Mouse (Mus musculus) midbrain, postnatal 0 days (tissue): ENCODE results near the gene Exoc4. TPM values are rescaled to one million over a fixed set of nuclear protein-coding genes. Genes with fewer than 3 reads are reported as not detected.

Experiments
- ATAC-seq: fragments of 200-750 bp; cut with Nextera tagmentation; 2 replicates; pipeline ENCODE4 v1.8.0; 2017; ENCODE audit warnings: moderate number of reproducible peaks, mild to moderate bottlenecking, moderate TSS enrichment, moderate library complexity; ENCODE audit not compliant: low FRiP score
- DNase-seq: peaks from one replicate; pipeline ENCODE4 v3.0.0-alpha.2; 2015; ENCODE audit warnings: low spot score
- H3K27ac ChIP-seq: fragments of 300-500 bp; sonication (generic); 2 replicates; pipeline ENCODE4 v1.5.1; 2014; ENCODE audit warnings: low read depth, mild to moderate bottlenecking, low read length, mixed read lengths
- H3K27me3 ChIP-seq: fragments of 300-500 bp; sonication (generic); 2 replicates; pipeline ENCODE4 v1.6.1; 2014; ENCODE audit warnings: low read length, control low read depth, mixed read lengths; ENCODE audit not compliant: insufficient read depth
- H3K36me3 ChIP-seq: fragments of 300-500 bp; sonication (generic); 2 replicates; pipeline ENCODE4 v1.6.1; 2014; ENCODE audit warnings: low read length, control low read depth, mixed read lengths; ENCODE audit not compliant: insufficient read depth
- H3K4me1 ChIP-seq: fragments of 300-500 bp; sonication (generic); 2 replicates; pipeline ENCODE4 v1.6.1; 2014; ENCODE audit warnings: mild to moderate bottlenecking, control low read depth, antibody characterized with exemption, low read length, mixed read lengths; ENCODE audit not compliant: insufficient read depth
- H3K4me2 ChIP-seq: fragments of 300-500 bp; sonication (generic); 2 replicates; pipeline ENCODE4 v1.6.1; 2014; ENCODE audit warnings: low read depth, mild to moderate bottlenecking, low read length, mixed read lengths; ENCODE audit not compliant: poor library complexity, severe bottlenecking
- H3K4me3 ChIP-seq: fragments of 300-500 bp; sonication (generic); 2 replicates; pipeline ENCODE4 v1.5.1; 2014; ENCODE audit warnings: low read depth, mild to moderate bottlenecking, low read length, moderate library complexity
- H3K9ac ChIP-seq: fragments of 300-500 bp; sonication (generic); replicated peaks from 2 replicates; pipeline ENCODE4 v1.6.1; 2014; ENCODE audit warnings: mild to moderate bottlenecking, low read length, moderate library complexity, mixed read lengths; ENCODE audit not compliant: poor library complexity, severe bottlenecking
- H3K9me3 ChIP-seq: fragments of 300-500 bp; sonication (generic); 2 replicates; pipeline ENCODE4 v1.6.1; 2016; ENCODE audit warnings: low read length, control low read depth
- CTCF ChIP-seq: IDR thresholded peaks from 2 replicates; pipeline ENCODE4 v1.5.1; 2016; ENCODE audit warnings: antibody characterized with exemption, mild to moderate bottlenecking
- WGBS: fragments of 180-500 bp; shearing (Covaris S2); extraction: QIAGEN DNeasy Blood & Tissue Kit; methylation state at CpG from one replicate; pipeline ENCODE4 v1.1.7; 2014; 5-methylcytosine and 5-hydroxymethylcytosine counted together
- polyA plus RNA-seq: library from polyadenylated mRNA; unstranded; fragments of >200 nt; fragmentation: Nextera tagmentation; extraction: Ambion mirVana; gene quantifications from 2 replicates; pipeline ENCODE4 v1.2.1, GENCODE M21; 2015
- total RNA-seq: library from RNA; depleted of rRNA; stranded (reverse); fragments of >200 nt; gene quantifications from 2 replicates; pipeline ENCODE4 v1.2.3, GENCODE M21; 2014

Exoc4 gene
- total and polyA plus RNA-seq, 2 experiments from 2014 or later = 29.5 to 72.5 TPM

GRCm38 (mm10) chr6:33322849-33323248 is 74.0 kb downstream of the Exoc4 start:
- no peaks in the 10 kb centered on the region for H3K4me1 ChIP-seq
- H3K36me3 ChIP-seq = no peaks in the 10 kb centered on the region
- H3K9me3 ChIP-seq = no peaks in the 10 kb centered on the region
- no peak overlapping the region for H3K9ac ChIP-seq
- DNase-seq (no peak), ATAC-seq (no peak)
- H3K27me3 ChIP-seq = no peaks in the 10 kb centered on the region
- no peak overlapping the region for H3K4me3 ChIP-seq
- WGBS = 86% methylated on average over 3 of the region's 3 CpGs
- no peak overlapping the region for H3K27ac ChIP-seq
- TF ChIP-seq CTCF = no peak
- no peak overlapping the region for H3K4me2 ChIP-seq

- ATAC-seq (no peak), DNase-seq (no peak)
- Histone ChIP-seq H3K9me3 (no peaks in the 10 kb centered on the region), H3K9ac (no peak overlapping the region), H3K4me2 (no peak overlapping the region), H3K27ac (no peak overlapping the region), H3K27me3 (no peaks in the 10 kb centered on the region), H3K4me3 (no peak overlapping the region), H3K4me1 (no peaks in the 10 kb centered on the region), H3K36me3 (no peaks in the 10 kb centered on the region)
- TF ChIP-seq CTCF = no peak
- 82% methylated on average over 4 of the region's 4 CpGs for WGBS
Measured at GRCm38 (mm10) chr6:33323386-33323785, 74.5 kb downstream of the Exoc4 start.

GRCm38 (mm10) chr6:33328326-33328725 is 79.4 kb downstream of the Exoc4 start:
- Histone ChIP-seq H3K4me3 (no peak overlapping the region), H3K9me3 (no peaks in the 10 kb centered on the region), H3K27me3 (no peaks in the 10 kb centered on the region), H3K4me1 (no peaks in the 10 kb centered on the region), H3K27ac (no peak overlapping the region), H3K9ac (no peak overlapping the region), H3K4me2 (no peak overlapping the region), H3K36me3 (no peaks in the 10 kb centered on the region)
- 65% methylated on average over 1 of the region's 1 CpGs for WGBS
- TF ChIP-seq CTCF = no peak
- ATAC-seq (no peak), DNase-seq (no peak)

GRCm38 (mm10) chr6:33347088-33347775 is 98.3 kb downstream of the Exoc4 start:
- no peak overlapping the region for H3K4me3 ChIP-seq
- no peaks in the 10 kb centered on the region for H3K36me3 ChIP-seq
- no peak for TF ChIP-seq CTCF
- 24% methylated on average over 1 of the region's 1 CpGs for WGBS
- no peak overlapping the region for H3K4me2 ChIP-seq
- H3K4me1 ChIP-seq = no peaks in the 10 kb centered on the region
- ATAC-seq = no peak
- no peaks in the 10 kb centered on the region for H3K9me3 ChIP-seq
- DNase-seq = peak; percentile 8
- no peaks in the 10 kb centered on the region for H3K27me3 ChIP-seq
- no peak overlapping the region for H3K27ac ChIP-seq
- no peak overlapping the region for H3K9ac ChIP-seq

GRCm38 (mm10) chr6:33361613-33362012 is 112.7 kb downstream of the Exoc4 start:
- Histone ChIP-seq H3K4me1 (no peaks in the 10 kb centered on the region), H3K27ac (no peak overlapping the region), H3K27me3 (no peaks in the 10 kb centered on the region), H3K4me3 (no peak overlapping the region), H3K9ac (no peak overlapping the region), H3K9me3 (no peaks in the 10 kb centered on the region), H3K4me2 (no peak overlapping the region), H3K36me3 (no peaks in the 10 kb centered on the region)
- ATAC-seq (no peak), DNase-seq (no peak)
- 80% methylated on average over 6 of the region's 6 CpGs for WGBS
- no peak for TF ChIP-seq CTCF

- no peak for ATAC-seq
- Histone ChIP-seq H3K9me3 (no peaks in the 10 kb centered on the region), H3K27ac (no peak overlapping the region), H3K4me3 (no peak overlapping the region), H3K36me3 (no peaks in the 10 kb centered on the region), H3K4me2 (no peak overlapping the region), H3K27me3 (no peaks in the 10 kb centered on the region), H3K4me1 (no peaks in the 10 kb centered on the region), H3K9ac (no peak overlapping the region)
- 77% methylated on average over 3 of the region's 3 CpGs for WGBS
- DNase-seq = no peak
- TF ChIP-seq CTCF = no peak
Measured at GRCm38 (mm10) chr6:33380517-33380916, 131.6 kb downstream of the Exoc4 start.
